Mouse (Mus musculus): ENCODE data around the gene Rras.

The Rras gene
- long read RNA-seq, experiment 1, partial matches to known transcripts, result 1 of 6 reads
- long read RNA-seq, experiment 1, other reads (novel, unspliced or antisense), result 3 of 6 reads
- long read RNA-seq, experiment 2, partial matches to known transcripts, result 1 of 4 reads
- long read RNA-seq, experiment 2, other reads (novel, unspliced or antisense), result 0 of 4 reads

GRCm38 (mm10) chr7:45017242-45018061, at the start of gene Rras:
TSS of gene Rras (plus strand) at chr7:45017961.
- intact Hi-C loops (cut with DNase I), result loop anchor here (5.0 kb wide), 1 partner anchor 35 kb away; the partner anchor contains the start of gene Prr12

- intact Hi-C loops (cut with DNase I), result no loop called here
Observed at GRCm38 (mm10) chr7:44970231-44970691, 47.5 kb upstream of the Rras start.

- intact Hi-C loops (cut with DNase I), result no loop called here
Observed at GRCm38 (mm10) chr7:44971142-44971541, 46.6 kb upstream of the Rras start.

- intact Hi-C loops (cut with DNase I), result no loop called here
Observed at GRCm38 (mm10) chr7:44973415-44974130, 44.2 kb upstream of the Rras start.

- intact Hi-C loops (cut with DNase I), result no loop called here
Observed at GRCm38 (mm10) chr7:44974383-44975116, 43.2 kb upstream of the Rras start, which contains the start of gene Cpt1c. TSS of gene Cpt1c (minus strand) at chr7:44974851.

GRCm38 (mm10) chr7:44975117-44975419, 42.7 kb upstream of the Rras start:
- intact Hi-C loops (cut with DNase I), result no loop called here

- intact Hi-C loops (cut with DNase I), result no loop called here
Observed at GRCm38 (mm10) chr7:44978300-44978699, 39.5 kb upstream of the Rras start.

- intact Hi-C loops (cut with DNase I), result no loop called here
Observed at GRCm38 (mm10) chr7:44981539-44981938, 36.2 kb upstream of the Rras start.

- intact Hi-C loops (cut with DNase I), result loop anchor here (2.0 kb wide), 1 partner anchor 84 kb away; no protein-coding TSS in a partner anchor
Observed at GRCm38 (mm10) chr7:44983085-44983484, 34.7 kb upstream of the Rras start.

GRCm38 (mm10) chr7:44983944-44984832, 33.6 kb upstream of the Rras start:
- intact Hi-C loops (cut with DNase I), result loop anchor here (2.0 kb wide), 1 partner anchor 83 kb away; no protein-coding TSS in a partner anchor

- intact Hi-C loops (cut with DNase I), result no loop called here
Observed at GRCm38 (mm10) chr7:44984833-44985164, 33.0 kb upstream of the Rras start.

- intact Hi-C loops (cut with DNase I), result no loop called here
Observed at GRCm38 (mm10) chr7:44985595-44986191, 32.1 kb upstream of the Rras start.

- intact Hi-C loops (cut with DNase I), result no loop called here
Observed at GRCm38 (mm10) chr7:44986192-44986878, 31.4 kb upstream of the Rras start, which contains the start of gene Prmt1. TSS of gene Prmt1 (minus strand) at chr7:44986568.

- intact Hi-C loops (cut with DNase I), result no loop called here
Observed at GRCm38 (mm10) chr7:44986879-44987718, 30.7 kb upstream of the Rras start.

GRCm38 (mm10) chr7:44996672-44997071, 21.1 kb upstream of the Rras start:
- intact Hi-C loops (cut with DNase I), result no loop called here

- intact Hi-C loops (cut with DNase I), result no loop called here
Observed at GRCm38 (mm10) chr7:44997231-44997939, 20.4 kb upstream of the Rras start, which contains the start of gene Irf3. TSS of gene Irf3 (plus strand) at chr7:44997648.

GRCm38 (mm10) chr7:44997940-44998428, 19.8 kb upstream of the Rras start:
- intact Hi-C loops (cut with DNase I), result no loop called here
